Mouse (Mus musculus): ENCODE measurements around the gene Gcg. TPM values are rescaled to one million over a fixed set of nuclear protein-coding genes. Genes with fewer than 3 reads are reported as not detected.

Gene Gcg
- not detected for polyA plus RNA-seq (2017; shearing (Covaris generic))

GRCm38 (mm10) chr2:62483550-62483949 is at the start of gene Gcg:
Gcg (minus strand) TSS chr2:62483650.

Other genes starting within 250 kb of the Gcg start
- gene Dpp4, start 71.4 kb downstream of the Gcg start, polyA plus RNA-seq (2017; shearing (Covaris generic)): 69.5 TPM
- 0.31 TPM for gene Fap, start 90.4 kb upstream of the Gcg start, polyA plus RNA-seq (2017; shearing (Covaris generic))
- gene Ifih1, start 162.6 kb upstream of the Gcg start, polyA plus RNA-seq (2017; shearing (Covaris generic)): 8.3 TPM
- 0.97 TPM for gene Gca, start 180.6 kb upstream of the Gcg start, polyA plus RNA-seq (2017; shearing (Covaris generic))